Mouse (Mus musculus) embryo, embryonic 11.5 days (tissue): Measurements from ENCODE around the gene Atmin.

ENCODE experiments used
- DNase-seq: peaks from one replicate; pipeline ENCODE4 v3.0.0-alpha.2; 2012; ENCODE audit warnings: low read depth, low spot score

Gene Atmin

DNA sequence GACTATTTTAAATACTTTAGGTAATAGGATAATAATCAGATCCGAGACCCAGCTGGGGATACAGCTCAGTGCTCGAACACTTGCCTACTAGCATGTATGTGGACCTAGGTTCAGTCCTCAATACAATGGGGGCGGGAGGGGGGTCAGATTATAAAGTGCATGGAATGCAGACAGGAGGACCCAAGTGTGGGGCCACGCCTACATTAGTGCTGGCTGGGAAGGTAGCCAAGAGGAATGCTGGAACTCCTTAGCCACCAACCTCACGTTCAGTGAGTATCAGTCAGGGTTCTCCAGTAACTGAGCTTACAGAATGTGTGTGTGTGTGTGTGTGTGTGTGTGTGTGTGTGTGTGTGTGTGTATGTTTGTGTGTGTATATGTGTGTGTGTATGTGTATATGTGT, 8.2 kb downstream of the Atmin start:
- no peak for DNase-seq

- no peak for DNase-seq
Measured at GRCm38 (mm10) chr8:116951778-116952177, 8.6 kb downstream of the Atmin start.

DNA sequence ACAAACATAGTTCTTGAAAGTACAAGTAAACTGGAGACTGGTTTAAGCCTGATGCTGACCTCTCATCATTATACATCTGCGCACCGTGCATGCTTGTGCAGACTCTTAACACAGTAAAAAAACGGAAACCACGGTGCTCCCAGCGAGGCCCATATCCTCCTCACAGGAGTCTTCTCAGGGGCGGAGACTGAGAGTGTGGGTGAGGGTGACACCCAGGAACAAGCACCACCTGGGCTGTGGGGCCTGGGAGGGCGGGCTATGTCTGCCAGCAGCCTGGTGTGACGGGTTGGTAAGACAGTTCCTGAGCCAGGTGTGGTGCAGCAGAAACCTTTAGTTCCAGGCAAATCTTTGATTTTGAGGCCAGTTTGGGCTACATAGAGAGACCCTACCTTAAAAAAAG, 9.2 kb downstream of the Atmin start:
- no peak for DNase-seq

DNA sequence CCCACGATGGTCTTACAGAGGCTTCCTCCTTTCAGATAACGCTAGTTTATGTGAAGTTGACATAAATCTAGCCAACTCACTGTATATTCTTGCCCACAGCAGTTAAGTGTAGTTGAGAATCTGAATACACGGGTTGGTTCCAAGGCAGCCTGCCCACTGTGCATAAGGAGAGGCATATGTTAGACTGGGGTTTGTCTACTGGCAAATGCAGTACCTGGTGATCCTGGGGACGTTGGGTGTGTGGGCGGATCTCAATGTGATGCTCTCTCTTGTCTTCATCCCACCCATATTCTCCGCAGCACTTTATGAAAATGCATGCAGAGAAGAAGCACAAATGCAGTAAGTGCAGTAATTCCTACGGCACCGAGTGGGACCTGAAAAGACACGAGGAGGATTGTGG, 11.2 kb downstream of the Atmin start:
- no peak for DNase-seq

DNA sequence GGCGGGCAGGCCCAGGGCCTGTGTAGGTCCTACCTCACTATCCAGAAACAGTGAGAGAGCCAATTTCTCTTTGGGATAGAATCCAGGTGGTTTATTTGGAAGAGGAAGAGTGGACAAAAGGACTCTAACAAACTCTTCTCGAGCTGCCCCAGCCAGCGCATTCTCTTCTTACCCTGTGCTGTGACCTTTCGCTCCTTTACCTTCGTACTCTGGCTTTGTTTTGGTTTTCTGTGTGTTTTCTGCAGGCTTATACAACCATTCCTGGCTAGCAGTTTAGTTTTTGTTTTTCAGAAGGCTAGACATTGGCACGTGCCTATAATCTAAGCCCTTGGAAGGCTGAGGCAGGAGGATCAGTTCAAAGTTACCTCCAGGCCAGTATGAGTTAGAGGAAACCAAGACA, 26.3 kb downstream of the Atmin start:
- no peak for DNase-seq

DNA sequence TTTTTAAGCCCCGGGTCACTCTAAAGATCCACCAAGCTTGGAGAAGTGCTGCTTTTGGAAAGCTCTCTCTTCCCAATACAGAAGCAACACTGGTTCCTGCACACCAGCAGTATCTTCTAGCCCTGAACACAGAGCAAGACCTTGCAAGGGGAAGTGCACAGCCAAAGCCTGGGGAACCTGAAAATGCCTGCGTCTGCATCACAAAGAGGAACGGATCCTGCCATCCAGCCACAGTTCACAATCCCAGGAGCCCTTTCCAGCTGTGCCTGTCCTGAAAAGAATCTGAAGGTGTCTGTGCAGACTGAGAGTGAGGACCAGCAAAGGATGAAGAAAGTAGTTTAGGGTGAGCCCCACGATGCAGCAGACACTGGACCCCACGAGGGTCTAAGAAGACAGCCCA, 31.9 kb downstream of the Atmin start:
- DNase-seq: no peak

DNA sequence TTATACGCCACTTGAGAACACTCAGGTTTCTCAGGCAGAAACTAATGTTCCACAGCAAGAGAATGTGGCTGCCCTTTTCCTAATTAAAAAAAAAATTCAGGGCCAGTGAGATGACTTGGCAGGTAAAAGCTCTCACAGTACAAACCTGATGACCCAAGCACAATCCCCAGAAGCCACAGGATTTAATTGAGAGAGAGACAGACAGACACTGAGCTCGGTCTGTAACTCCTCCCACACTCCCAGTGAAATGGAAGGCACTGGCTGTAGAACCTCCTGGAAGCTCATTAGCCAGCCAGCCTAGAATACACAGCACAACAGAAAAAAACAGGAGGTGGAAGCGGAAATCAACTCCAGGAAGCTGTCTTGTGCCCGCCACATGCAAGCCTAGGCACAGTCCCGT, 32.4 kb downstream of the Atmin start:
- no peak for DNase-seq

DNA sequence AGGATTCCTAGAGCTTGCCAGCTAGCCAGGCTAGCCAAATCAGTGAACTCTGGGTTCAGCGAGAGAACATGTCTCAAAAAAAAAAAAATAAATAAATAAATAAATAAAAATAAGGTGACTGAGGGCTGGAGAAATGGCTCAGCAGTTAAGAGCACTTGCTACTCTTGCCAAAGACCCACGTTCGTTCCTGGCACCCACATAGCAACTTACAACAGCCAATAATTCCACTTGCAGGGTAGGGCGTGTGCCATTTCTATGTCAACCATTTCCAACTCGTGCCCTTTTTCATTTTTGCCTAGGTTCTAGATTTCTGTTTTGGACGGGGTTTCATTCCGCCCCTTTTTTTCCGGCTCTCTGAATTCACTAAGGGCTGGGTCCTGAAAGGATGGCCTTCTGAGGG, 34.9 kb downstream of the Atmin start:
- DNase-seq: no peak

DNA sequence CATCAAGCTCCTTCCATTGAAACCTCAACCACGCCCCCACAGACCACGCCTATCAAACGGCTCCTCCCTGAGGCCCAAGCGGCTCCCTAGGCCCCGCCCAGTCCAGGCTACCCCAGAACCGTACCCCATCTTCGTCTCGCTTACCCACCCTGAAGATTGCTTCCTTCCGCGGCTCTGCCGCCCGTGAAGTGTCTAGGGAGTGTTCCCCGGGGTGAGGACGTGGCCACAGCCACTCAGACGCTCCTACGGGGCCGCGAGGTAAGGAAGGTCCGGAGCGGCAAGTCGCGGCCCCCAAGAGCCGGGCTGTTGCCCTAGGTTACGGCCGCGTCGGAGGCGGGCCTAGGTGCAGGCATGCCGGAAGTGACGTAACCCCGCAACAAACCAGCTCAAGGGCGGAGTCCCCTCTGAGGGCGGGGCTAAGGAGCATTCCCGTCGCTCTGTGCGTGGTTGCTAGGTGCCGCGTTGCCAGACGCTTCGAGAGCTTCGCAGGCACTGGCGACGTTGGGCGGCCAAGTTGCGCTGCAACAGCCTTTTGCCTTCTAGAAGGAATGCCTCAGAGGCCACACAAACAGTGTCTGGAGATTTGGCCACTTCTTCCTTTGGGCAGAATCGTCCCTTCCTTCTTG, 35.6 kb downstream of the Atmin start, which contains the start of gene 1700030J22Rik:
Gene 1700030J22Rik, minus strand, starts transcription at position 329 of the 626 bp plus-strand sequence.
- DNase-seq: peak; percentile 95

GRCm38 (mm10) chr8:116980117-116980516, 36.9 kb downstream of the Atmin start:
- DNase-seq: peak; percentile 52

DNA sequence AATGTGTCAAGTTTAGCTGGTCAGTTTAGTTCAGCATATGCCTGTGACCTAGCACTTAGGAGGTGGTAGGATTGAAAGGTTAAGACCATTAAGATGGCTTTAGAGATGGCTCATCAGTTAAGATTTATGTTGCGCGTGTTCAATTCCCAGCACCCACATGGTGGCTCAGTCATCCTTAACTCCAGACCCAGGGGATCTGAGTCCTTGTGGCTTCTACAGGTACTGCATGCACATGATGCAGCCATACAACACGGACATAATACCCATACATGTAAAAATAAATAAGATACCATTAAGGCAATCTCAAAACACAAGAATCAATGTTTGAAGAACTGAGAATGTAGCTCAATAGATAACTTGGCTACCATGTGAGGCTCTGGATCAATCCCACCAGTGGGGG, 46.6 kb downstream of the Atmin start:
- no peak for DNase-seq

- no peak for DNase-seq
Measured at GRCm38 (mm10) chr8:116991241-116991640, 48.0 kb downstream of the Atmin start.

- no peak for DNase-seq
Measured at GRCm38 (mm10) chr8:116992176-116992971, 49.2 kb downstream of the Atmin start.

GRCm38 (mm10) chr8:116993095-116993867, 50.1 kb downstream of the Atmin start, which contains the start of gene Gcsh:
Gcsh (minus strand) TSS chr8:116993537.
- peak; percentile 94 for DNase-seq

DNA sequence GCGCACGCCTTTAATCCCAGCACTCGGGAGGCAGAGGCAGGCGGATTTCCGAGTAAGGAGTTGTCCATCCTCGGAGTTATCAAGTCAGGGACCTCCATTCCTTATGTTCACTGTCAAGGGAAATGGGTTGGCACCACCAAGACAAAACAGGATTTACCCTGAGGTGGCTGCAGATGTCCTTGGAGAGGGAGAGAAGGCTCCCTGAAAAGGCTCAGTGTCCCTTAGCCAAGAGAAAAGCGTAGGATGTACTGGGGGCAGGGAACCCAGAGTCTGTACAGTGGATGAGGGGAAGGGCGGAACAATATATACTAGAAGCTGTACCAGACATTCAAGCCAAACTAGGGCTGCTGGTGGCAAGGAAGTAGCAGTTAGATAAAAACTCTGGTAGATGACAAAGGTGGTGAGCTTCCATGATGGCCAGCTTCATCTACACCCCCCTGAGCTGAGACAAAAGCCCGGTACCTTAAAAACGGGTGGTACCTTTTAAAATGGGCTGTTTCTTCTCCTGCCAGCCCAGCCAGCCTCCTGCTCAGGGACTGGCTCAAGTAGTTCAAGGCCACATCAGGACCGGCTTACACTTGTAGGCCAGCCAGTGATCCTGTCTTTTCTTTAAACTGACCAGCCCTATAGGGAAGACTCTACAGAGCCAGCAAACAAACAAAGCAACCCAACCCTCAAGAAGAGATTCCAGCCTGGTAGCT, 51.0 kb downstream of the Atmin start:
- no peak for DNase-seq
